Mouse (Mus musculus) E14TG2a.4 (cell line): ENCODE data around the gene Rap1gap.

ENCODE experiments used
- CTCF ChIP-seq: conservative IDR thresholded peaks from 2 replicates; pipeline ENCODE4 v1.5.1; 2014; ENCODE audit warnings: low read length
- POU5F1 ChIP-seq: IDR thresholded peaks from 2 replicates; pipeline ENCODE4 v1.6.1; 2014; ENCODE audit warnings: low read length, borderline replicate concordance

DNA sequence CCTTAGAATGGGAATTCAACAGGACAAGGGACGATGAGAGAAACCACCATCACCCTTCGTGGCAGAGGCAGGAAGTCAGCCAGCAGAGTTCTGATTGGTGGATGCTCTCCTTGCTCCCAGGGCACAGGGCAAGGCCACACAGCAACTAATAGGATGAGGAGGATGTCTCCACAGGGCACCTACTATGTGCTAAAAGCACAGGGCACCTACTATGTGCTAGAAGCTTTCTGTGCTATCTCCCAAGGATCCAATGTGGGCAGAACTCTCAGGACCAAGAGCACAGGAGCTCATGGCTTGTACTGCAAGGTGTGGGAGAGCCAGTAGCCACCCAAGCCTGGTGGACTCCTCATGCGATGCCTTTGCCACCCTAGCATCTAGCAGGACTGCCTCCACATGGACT is 107.2 kb downstream of the Rap1gap start:
- TF ChIP-seq CTCF: no peak
- TF ChIP-seq POU5F1: no peak
